Mouse (Mus musculus) lung, postnatal 0 days (tissue): ENCODE measurements at regions not wholly inside any gene's neighbourhood (a gene's known extent, or its start where the extent isn't known, plus 50 kb on each side); places are given as distances from the start of the nearest gene placed in this dataset.

Source experiments
- CTCF ChIP-seq: IDR thresholded peaks from 2 replicates; pipeline ENCODE4 v1.5.1; 2016; ENCODE audit warnings: antibody characterized with exemption, mild to moderate bottlenecking
- EP300 ChIP-seq: IDR thresholded peaks from 2 replicates; pipeline ENCODE4 v1.6.1; 2016; ENCODE audit warnings: antibody characterized with exemption, mild to moderate bottlenecking, control low read depth

DNA sequence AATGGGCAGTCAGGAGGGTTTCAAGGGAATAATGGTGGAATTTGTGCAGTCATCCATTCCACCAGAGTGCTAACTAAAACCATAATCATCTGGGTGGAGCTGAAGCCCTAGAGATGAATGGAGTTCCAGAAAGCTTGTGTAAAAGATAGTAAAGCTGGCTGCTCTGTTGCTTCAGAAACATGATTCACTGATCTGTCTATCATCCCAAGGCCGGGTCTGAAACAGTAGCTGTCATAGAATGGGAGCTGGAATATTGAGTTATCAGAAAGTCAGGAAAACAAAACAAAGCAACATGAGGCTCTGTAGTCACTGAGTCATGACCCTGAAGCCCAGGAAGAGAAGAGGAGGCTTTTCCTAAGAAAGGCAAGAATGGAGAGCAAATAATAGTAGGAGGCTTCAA is 408.1 kb upstream of the Camk1g start:
- TF ChIP-seq CTCF (no peak), EP300 (no peak)
